Mouse (Mus musculus): Measurements from ENCODE around the gene Ovol2.

The Ovol2 gene

GRCm38 (mm10) chr2:144311372-144311771, 20.6 kb downstream of the Ovol2 start:
- DNase-seq (ENCODE audit: low read depth): no peak

GRCm38 (mm10) chr2:144310273-144310672, 21.7 kb downstream of the Ovol2 start:
- no peak for DNase-seq (ENCODE audit: low read depth)

- DNase-seq (ENCODE audit: low read depth): no peak
These were observed 23.4 kb downstream of the Ovol2 start for GRCm38 (mm10) chr2:144308561-144308960.

- DNase-seq (ENCODE audit: low read depth): no peak
These were observed 26.1 kb downstream of the Ovol2 start for GRCm38 (mm10) chr2:144305721-144306294.

- no peak for DNase-seq (ENCODE audit: low read depth)
These were observed 30.8 kb downstream of the Ovol2 start for GRCm38 (mm10) chr2:144301101-144301500.

GRCm38 (mm10) chr2:144299749-144300669, 31.9 kb downstream of the Ovol2 start:
- DNase-seq (ENCODE audit: low read depth): peak; percentile 33

GRCm38 (mm10) chr2:144295145-144295735, 36.7 kb downstream of the Ovol2 start:
- DNase-seq (ENCODE audit: low read depth): no peak

- DNase-seq (ENCODE audit: low read depth): no peak
These were observed 40.2 kb downstream of the Ovol2 start for GRCm38 (mm10) chr2:144291600-144292305.

- no peak for DNase-seq (ENCODE audit: low read depth)
These were observed 41.6 kb downstream of the Ovol2 start for GRCm38 (mm10) chr2:144290321-144290720.

- no peak for DNase-seq (ENCODE audit: low read depth)
These were observed 50.5 kb downstream of the Ovol2 start for GRCm38 (mm10) chr2:144281417-144281816.

- no peak for DNase-seq (ENCODE audit: low read depth)
These were observed 51.4 kb downstream of the Ovol2 start for GRCm38 (mm10) chr2:144280568-144280967.

GRCm38 (mm10) chr2:144279742-144280141, 52.2 kb downstream of the Ovol2 start:
- DNase-seq (ENCODE audit: low read depth): no peak

- no peak for DNase-seq (ENCODE audit: low read depth)
These were observed 55.1 kb downstream of the Ovol2 start for GRCm38 (mm10) chr2:144276885-144277284.

- DNase-seq (ENCODE audit: low read depth): no peak
These were observed 57.2 kb downstream of the Ovol2 start for GRCm38 (mm10) chr2:144274741-144275140.

- DNase-seq (ENCODE audit: low read depth): no peak
These were observed 59.9 kb downstream of the Ovol2 start for GRCm38 (mm10) chr2:144272088-144272487.

- DNase-seq (ENCODE audit: low read depth): peak; percentile 93
These were observed 61.2 kb downstream of the Ovol2 start, which contains the start of the genes Mgme1 and Snx5 for GRCm38 (mm10) chr2:144270507-144271420. Gene Mgme1, plus strand, starts transcription at chr2:144270663. Gene Snx5, minus strand, starts transcription at chr2:144270906.

- no peak for DNase-seq (ENCODE audit: low read depth)
These were observed 62.1 kb downstream of the Ovol2 start for GRCm38 (mm10) chr2:144269679-144270475.

GRCm38 (mm10) chr2:144269306-144269650, 62.7 kb downstream of the Ovol2 start:
- DNase-seq (ENCODE audit: low read depth): no peak

- no peak for DNase-seq (ENCODE audit: low read depth)
These were observed 63.3 kb downstream of the Ovol2 start for GRCm38 (mm10) chr2:144268446-144269305.

GRCm38 (mm10) chr2:144267731-144268015, 64.3 kb downstream of the Ovol2 start:
- no peak for DNase-seq (ENCODE audit: low read depth)

All from c-Kit-positive CD71-negative TER-119-negative erythroid progenitor cells, embryonic 14.5 days (primary cell).